Mouse (Mus musculus) small intestine, adult 2 months (tissue): Measurements from ENCODE around the gene Ralgapa1.

Experiments used
- CTCF ChIP-seq: fragments of 200-500 bp; IDR thresholded peaks from 2 replicates; pipeline ENCODE4 v1.5.1; 2012; ENCODE audit warnings: low read depth, mild to moderate bottlenecking, control low read depth, inconsistent platforms, low read length, moderate library complexity, mixed read lengths; ENCODE audit not compliant: insufficient replicate concordance, insufficient read length; ENCODE audit errors: extremely low read depth
- POLR2A ChIP-seq: fragments of 200-500 bp; IDR thresholded peaks from 2 replicates; pipeline ENCODE4 v1.6.1; 2012; ENCODE audit warnings: low read depth, mild to moderate bottlenecking, control low read depth, inconsistent platforms, low read length, moderate library complexity

DNA sequence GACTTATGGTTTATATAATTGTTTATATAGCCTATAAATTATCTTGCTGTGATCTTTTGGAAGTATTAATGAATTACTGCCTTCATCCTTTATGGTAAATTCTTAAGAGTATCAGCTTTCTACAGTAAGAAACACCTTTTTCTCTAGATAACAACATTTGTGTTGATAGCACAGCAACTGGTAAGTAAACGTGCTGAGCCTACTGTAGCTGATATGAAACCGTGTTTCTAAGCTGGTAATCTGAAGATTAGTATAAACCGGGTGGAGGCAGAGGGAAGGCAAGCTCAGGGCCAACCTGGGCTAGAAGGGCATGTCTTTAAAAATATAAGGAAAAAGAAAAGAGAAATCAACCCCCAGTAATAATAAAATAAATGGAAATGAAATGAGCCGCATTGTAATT is 46.8 kb upstream of the Ralgapa1 start:
- TF ChIP-seq CTCF, result no peak
- TF ChIP-seq POLR2A, result no peak
